Mouse (Mus musculus) adipocyte (in vitro differentiated cells): ENCODE data around the gene Ppp1r3g.

ENCODE experiments used
- DNase-seq: peaks from one replicate; pipeline ENCODE4 v3.0.0-alpha.2; 2016; ENCODE audit warnings: low spot score

The Ppp1r3g gene

GRCm38 (mm10) chr13:35995231-35995630 lies 36.6 kb downstream of the Ppp1r3g start:
- DNase-seq, result no peak

- no peak for DNase-seq
Observed at GRCm38 (mm10) chr13:35995696-35996426, 37.2 kb downstream of the Ppp1r3g start.

GRCm38 (mm10) chr13:35997606-35998005 lies 39.0 kb downstream of the Ppp1r3g start:
- no peak for DNase-seq

GRCm38 (mm10) chr13:36000798-36001197 lies 42.2 kb downstream of the Ppp1r3g start:
- DNase-seq, result no peak

GRCm38 (mm10) chr13:36009981-36010380 lies 51.3 kb downstream of the Ppp1r3g start:
- no peak for DNase-seq

- DNase-seq, result no peak
Observed at GRCm38 (mm10) chr13:36015636-36016035, 57.0 kb downstream of the Ppp1r3g start.

GRCm38 (mm10) chr13:36018017-36018416 lies 59.4 kb downstream of the Ppp1r3g start:
- DNase-seq, result peak; percentile 71

- peak; percentile 85 for DNase-seq
Observed at GRCm38 (mm10) chr13:36019309-36020274, 61.0 kb downstream of the Ppp1r3g start.
